Mouse (Mus musculus) megakaryocyte, embryonic 14.5 days (primary cell): ENCODE results near the gene Morc3.

Experiments used
- FLI1 ChIP-seq: IDR thresholded peaks from 2 replicates; pipeline ENCODE4 v1.6.1; 2012; ENCODE audit warnings: low read length, inconsistent platforms, mixed read lengths
- GATA1 ChIP-seq: IDR thresholded peaks from 3 replicates; pipeline ENCODE4 v1.6.1; 2012; ENCODE audit warnings: mixed read lengths, low read length, inconsistent platforms, borderline replicate concordance

- TF ChIP-seq GATA1 (no peak), FLI1 (no peak)
Observed at GRCm38 (mm10) chr16:93797841-93798492, 34.0 kb upstream of the Morc3 start.
